Mouse (Mus musculus): ENCODE measurements around the gene Asrgl1.
A peak's percentile ranks its signal among the peaks of the same experiment; 100 is the strongest.
"Not testable (repeated sequence)": the region's sequence is repeated elsewhere in the genome, so short reads cannot be mapped to it uniquely, and the experiment has no call there.

The Asrgl1 gene

DNA sequence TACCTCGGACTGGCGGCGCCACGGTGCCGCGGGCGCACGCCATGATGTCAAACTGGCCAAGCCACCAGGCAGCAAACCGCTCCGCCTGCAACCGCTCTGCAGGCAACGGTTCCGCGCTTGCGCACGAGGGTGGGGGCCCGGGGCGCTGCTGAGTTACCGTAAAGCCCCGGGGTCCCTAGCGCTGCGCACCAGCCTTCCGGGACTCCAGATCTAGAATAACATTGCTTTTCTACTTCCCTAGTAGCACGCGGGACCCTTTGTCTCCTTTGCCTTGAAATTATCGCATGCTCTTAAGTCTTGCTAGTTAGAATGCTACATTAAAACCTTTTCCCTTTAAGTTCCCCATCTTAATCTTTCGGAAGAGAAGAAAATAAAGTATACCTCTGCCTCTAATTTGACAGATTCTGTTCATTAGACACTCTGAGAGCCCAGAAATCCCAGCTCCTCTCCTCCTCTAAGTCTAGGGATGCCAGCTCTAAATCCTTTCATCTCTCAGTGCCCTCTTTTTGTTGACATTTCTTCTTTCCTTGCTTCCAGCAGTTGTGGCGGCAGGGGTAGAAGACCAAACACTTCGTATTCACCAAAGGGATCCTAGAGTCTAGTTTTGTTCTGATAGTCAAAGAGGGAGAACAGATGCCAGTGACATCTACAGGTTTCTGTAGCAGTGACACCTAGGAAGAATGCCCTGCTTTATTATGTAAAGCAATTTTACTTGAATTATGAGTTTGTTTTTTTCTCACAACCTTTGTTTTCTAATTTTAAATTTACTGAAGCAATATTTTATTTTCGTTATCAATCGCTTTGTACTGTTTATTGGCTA is at the start of gene Asrgl1:
Gene Asrgl1, minus strand, starts transcription at position 125 of the 820 bp plus-strand sequence.
- DNase-seq (ENCODE audit: low read depth, low spot score): peak; percentile 79

DNA sequence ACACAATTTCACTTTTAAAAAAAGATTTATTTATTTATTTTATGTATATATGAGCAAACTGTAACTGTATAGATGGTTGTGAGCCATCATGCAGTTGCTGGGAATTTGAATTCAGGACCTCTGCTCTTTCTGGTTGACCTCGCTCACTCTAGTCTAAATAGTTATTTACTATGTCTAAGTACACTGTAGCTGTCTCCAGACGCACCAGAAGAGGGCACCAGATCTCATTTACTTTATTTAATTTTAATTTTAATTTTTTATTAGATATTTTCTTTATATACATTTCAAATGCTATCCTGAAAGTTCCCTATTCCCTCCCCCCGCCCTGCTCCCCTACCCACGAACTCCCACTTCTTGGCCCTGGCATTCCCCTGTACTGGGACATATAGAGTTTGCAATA is 10.8 kb upstream of the Asrgl1 start:
- DNase-seq (ENCODE audit: low read depth, low spot score): no peak

DNA sequence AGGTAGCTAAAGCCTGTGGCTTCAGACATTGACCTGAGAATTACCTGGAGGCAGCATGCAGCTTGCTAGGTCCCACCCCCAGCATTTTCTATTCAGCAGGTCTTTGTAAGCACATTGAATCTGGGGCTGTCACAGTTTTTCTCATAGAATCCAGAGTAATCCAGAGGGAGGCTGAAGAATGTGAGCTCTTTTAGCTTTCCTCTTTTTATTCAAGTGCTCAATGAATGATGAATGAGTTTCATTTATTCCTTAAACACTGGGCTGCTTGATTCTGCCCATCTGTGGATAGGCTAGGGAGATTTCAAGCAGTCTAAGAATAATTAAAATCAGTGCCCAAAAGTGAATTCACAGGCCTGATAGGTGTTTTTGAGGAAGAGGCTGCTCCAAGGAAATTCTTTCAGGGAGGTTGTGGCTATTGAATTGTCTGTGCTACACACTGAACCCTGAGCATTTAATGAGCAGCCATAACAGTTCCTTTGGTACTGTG is 8.2 kb upstream of the Asrgl1 start:
- no peak for DNase-seq (ENCODE audit: low read depth, low spot score)

DNA sequence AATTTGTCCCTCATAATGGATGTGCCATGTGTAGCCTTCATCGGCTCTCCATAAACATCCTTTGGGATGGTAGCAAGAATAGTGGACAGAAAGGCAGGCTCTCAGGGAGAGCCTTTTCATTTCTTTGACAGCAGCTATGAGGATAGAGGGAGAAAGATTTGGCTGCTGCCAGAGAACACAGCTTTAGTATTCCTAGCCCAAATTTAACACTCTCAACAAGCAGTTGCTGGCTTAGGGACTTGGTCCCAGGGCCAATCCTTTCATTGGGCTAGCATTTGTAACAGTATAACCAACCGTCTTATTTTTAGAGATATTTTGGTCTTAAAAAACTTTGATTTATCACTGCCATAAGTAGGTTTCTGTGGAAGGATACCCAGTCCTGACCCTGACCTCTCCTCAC is 7.8 kb upstream of the Asrgl1 start:
- DNase-seq (ENCODE audit: low read depth, low spot score): no peak

DNA sequence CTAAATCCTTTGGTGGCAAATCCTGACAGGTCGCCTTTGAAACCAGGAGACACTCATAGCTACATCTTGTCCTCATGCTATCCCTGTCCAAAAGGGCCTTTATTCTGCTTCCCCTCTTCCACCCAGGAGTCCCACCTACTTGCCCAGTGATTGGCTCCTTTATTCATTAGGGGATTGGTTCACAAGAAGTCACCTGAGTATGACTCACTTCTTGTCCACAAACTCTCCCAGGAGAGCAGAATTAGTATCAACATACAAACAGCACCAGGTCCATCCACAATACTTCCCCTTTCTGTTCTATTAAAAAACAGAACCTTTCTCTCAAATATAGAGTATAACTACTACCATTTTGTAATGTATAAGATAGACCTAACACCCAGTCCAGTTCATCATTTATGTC is 4.9 kb upstream of the Asrgl1 start:
- DNase-seq (ENCODE audit: low read depth, low spot score): not testable (repeated sequence)

DNA sequence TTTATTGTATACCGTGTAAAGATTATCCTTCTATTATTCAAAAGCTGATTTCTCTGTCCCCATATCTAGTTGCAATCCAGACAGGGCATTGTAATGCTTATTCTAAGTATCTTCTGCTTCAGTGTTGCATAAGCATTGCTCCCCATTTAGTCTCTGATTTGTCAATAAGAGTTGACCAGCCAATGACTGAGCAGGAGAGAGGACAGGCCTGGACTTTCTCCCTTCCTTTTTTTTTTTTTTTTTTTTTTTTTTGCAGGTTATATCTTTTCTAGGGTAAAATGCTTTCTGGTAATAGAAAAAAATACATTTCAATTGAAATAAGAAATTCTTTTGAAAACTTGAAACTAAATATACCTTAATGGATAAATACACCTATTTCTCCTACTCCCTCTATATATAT is 1.7 kb upstream of the Asrgl1 start:
- DNase-seq (ENCODE audit: low read depth, low spot score): no peak

DNA sequence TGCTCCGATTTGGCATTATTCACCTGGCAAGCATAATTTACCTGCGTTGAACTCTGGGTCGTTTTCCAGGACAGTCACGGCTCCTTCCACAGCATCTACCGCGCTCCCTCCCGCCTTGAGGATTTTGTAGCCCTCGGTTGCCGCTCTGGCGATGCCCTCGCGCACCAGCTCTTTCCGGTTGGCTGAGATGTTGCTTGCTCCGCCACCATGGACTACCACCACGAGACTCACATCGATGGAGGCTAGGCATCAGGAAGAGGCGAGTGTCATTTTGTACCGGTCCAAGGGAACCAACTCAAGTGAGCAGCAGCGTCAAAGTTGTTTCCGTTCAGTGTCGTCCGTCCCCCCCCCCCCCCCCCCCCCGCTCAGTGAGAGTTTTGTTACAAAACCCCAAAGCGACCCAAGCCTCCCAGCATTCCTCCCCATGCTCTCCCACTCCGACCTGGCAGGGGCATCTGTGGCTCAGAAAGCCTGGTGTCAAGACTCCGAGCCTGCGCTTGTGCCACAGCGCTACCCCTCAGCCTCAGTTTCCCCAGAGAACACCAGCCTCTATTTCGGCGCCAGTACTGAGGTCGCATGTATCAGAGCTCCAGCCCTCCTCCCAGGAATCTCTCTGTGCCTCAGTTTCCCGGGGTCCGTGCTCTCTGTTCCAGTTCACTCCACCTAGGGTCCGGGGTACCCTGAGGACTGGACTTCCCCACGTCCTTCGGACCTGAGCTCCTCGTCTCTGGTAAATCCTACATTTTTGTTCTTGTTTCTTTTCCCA is 507 bp downstream of the Asrgl1 start:
- DNase-seq (ENCODE audit: low read depth, low spot score): no peak

DNA sequence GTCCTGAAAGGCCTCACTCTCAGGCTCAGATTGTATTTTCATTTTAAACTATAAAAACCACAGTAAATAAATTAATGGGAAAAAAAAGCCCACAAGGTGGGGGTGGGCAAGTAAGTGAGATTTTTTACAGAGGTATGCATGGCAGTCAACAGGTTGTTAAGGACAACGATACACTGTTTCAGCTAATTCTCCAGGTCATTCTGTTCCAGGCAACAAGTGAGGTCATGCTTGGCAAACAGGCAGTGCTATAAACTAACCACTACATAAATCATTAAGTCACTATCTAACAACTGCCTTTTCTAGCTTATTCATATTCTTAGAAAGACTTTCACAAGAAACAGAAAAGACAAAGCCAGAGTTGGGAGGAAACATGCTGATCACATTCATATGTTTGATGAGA is 5.4 kb downstream of the Asrgl1 start:
- DNase-seq (ENCODE audit: low read depth, low spot score): no peak

DNA sequence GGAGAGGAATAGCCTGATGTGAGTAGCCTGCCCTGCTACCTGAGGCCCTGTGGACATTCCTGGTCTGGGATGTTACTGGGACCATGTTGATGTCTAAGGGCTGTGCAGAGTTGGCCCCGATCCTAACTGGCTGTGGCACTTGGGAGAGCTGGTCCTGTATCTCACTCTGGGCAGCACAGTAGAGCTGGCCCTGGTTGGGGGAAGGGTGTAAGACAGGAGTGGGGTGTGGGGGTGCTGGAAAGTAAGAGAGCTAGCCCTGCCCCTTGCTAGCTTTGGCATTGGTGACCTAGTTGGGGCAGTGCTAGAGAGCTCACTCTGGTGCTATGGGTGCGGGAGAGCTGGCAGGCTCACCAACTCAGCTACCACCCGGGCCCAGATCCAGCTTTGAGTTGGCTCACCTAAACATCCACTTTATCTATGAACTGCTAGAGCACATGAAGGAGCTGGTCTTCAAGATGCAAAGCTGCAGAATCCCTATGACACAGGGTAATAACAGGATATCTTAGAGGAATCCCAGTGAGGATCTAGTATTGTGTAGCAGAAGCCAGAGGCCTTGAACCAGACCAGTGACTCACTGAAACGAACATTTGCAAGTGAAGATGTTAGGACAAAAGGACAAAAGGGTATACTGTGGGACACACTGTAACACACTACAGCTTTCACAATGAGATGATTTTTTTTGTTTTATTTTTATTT is 6.8 kb downstream of the Asrgl1 start:
- DNase-seq (ENCODE audit: low read depth, low spot score): no peak

DNA sequence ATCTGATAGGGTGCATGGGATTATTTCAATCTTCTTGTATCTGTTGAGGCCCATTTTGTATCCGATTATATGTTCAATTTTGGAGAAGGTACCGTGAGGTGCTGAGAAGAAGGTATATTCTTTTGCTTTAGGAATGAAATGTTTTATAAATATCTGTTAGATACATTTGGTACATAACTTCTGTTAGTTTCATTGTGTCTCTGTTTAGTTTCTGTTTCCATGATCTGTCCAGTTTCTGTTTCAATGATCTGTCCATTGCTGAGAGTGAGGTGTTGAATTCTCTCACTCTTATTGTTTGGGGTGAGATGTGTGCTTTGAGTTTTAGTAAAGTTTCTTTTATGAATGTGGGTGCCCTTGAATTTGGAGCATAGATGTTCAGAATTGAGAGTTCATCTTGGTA is 11.4 kb downstream of the Asrgl1 start:
- not testable (repeated sequence) for DNase-seq (ENCODE audit: low read depth, low spot score)

DNA sequence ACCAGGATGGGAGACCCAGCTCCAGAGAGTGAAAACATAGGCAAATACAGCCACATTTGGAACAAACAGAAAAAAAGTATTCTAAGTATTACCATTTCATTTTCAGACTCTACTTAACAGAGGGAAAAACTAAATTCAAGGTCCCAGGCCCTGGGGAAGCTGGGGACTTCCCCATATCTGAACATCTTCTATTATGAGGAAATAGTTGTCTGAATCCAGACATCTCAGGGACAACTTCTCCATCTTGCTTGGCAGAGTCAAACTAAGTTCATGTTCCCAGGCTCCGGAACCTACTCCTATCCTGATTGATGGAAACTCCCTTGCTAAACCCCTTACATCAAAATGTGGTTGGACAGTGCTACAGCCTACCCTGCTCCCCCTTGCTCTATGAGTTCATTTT is 13.0 kb downstream of the Asrgl1 start:
- DNase-seq (ENCODE audit: low read depth, low spot score): no peak

DNA sequence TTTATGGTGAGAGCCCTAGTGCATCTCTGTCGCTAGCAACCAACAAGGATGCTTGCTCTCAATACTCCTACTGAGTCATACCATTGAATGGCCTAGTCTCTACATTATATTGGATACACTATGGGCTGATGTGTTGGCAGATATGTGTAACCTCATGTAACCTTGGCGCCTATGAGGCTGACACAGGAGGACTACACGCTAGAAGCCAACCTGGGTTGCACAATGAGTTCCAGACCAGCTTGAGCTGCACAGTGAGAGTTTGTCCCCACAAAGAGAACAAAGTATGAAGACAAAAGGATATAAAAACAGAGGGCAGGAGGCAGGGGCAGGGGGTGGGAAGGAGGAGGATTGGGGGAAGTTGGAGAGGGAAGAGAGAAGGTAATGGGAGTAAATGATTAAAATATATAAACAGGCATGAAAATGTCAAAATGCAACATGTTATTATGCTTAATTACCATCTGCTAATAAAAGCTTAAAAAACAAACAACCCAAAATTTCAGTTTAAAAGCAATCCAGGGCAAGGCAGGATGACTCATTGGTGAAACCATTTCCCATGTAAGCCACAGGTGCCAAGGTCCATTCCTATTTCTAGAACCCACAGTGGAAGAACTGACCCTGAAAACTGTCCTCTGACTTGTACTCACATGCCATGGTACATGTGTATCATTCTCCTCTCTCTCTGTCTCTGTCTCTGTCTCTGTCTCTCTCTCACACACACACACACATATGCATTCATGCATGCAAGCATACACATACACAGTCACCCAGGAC is 15.6 kb downstream of the Asrgl1 start:
- DNase-seq (ENCODE audit: low read depth, low spot score): no peak

DNA sequence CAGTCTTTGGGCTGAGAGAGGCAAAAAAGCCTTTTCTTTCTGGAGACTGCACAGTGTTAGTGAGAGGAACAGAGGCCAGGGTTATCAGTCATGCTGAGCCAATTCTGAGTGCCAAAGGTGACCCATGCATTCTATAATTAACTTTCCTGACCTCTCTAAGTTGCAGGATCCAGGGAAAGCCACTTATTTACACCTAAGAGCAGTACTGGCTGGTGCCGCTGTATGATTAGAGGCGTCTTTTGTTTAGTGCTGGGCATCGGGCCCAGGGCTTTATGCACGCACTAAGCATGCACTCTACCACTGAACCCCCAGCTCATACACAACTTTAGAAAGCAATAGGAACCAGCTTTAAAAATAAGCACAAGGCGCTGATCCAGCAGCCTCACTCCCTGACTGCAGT is 18.2 kb downstream of the Asrgl1 start:
- DNase-seq (ENCODE audit: low read depth, low spot score): no peak

DNA sequence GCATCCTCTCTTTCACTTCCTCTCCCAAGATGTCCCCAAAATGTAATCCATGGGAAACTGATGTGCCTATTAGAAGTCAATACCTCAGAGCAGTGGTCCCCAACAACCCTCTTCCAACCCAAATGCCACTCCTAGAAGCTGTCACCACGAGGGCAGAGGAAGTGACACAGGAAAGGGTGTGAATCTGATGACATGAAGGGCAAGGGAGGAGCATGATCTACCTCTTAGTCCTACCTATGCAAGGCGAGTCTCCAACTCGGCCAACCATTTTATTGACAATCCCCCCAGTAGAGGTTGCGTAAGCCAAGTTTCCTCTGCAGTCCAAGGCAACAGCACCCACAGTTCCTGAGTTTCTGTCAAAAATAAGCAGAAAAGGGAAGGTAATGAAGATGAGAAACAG is 19.2 kb downstream of the Asrgl1 start:
- no peak for DNase-seq (ENCODE audit: low read depth, low spot score)

DNA sequence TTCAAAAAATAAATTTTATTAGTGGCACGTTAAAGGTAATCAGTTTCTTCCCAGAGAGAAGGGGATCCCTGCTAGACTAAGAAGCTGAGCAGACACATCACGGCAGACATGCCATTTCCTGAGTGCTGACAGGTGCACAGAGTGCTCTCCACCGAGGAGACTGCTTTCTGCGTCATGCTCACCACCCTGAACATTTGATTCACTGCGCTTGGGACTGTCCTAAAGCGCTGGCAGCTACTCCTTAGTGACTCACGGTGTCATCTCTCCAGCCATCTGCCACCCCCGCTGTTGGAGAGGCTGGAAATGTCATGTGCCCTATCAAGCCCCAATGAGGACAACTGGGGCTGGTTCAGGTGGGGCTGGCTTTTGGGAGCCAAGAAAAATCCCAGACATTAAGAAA is 23.4 kb downstream of the Asrgl1 start:
- no peak for DNase-seq (ENCODE audit: low read depth, low spot score)

DNA sequence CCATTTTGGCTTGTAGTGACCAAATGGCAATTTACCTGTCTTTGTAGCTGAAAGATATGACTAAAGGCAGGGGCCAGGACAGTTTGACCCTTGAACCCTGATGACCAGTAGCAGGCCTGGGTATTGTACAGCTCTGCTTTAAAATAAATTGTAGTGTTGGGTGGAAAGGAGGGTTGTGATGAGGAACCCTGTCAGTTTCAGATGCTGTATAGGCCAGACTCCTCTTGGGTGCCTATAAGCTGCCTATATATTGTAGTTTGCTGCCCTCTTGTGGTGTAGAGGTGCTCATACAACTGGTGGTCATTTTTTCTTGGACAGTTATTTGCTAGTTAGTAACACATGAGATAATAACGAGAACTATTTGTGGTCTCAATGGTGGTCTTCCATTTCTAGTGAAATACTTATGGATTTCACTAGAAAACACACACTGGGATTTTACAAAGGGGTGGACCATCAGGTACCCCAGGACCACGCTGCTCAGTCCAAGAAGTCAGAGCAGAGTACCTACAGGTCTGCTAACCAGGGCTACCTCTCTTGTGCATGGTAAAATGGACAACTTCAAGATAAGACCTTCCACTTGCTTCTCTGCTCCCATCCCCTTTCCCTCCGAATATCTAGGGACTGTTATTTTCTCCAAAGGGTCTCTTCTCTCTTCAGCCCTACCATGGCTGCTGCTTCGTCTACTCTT is 25.1 kb downstream of the Asrgl1 start:
- peak; percentile 33 for DNase-seq (ENCODE audit: low read depth, low spot score)

DNA sequence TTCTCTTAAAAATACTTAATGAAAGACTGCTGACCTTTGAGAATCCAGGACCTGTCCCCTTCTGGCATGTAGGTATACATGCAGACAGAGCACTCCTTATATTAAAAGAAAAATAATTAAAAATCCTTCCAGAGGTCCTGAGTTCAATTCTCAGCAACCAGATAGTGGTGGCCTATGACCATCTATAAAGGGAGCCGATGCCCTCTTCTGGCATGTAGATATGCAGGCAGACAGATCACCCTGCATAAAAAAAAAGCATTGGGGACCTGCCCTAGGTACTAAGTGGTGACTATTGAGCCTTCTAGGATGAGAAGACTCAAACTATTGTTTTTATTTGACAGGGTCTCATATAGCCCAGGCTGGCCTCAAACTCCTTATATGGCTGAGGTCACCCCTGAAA is 26.9 kb downstream of the Asrgl1 start:
- DNase-seq (ENCODE audit: low read depth, low spot score): no peak

DNA sequence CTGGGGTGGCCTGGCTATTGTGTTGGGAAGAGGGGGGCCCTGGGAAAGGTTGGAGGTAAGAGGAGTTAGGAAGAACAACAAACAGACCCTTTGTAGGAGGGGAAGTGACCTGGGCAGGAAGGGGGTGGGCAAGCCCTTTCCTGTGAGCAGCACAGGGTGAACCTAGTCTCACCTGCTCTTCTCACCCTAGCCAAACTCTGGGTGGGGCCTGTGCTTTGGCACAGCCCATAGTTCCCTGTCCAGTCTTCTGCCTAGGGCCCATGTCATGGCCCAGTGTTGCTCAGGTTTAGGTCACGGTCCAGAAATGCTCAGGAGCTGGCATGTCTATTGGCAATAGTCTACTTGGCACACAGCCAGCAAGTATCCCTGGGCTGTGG is 28.1 kb downstream of the Asrgl1 start:
- DNase-seq (ENCODE audit: low read depth, low spot score): no peak

DNA sequence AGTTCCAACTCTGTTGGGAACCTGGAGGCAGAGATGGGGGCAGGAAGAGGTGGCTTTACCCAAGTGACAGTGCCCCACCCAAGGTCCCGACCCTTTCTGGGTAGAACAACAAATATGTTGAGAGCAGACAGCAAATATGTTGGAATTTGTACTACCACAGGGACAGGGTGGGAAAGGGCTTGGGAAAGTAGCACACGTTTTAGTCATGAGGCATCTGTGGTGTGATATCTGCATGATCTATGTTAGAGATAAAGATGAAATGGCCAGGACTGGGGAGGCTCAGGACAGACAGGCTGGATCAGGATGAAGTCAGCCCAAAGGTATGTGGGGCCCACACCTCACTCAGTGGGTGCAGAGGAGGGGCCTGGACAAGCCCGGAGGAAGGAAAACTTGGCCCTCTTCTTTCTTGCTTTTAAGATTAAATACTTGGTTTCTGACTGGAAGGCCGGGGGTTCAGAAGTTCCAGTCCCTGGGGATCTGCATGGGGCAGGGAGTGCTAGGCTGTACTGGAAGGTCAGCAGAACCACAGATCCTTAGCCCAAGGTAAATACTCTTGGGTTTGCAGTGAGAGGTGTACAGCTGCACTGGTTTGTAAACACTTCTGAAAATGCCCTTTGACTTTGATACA is 28.6 kb downstream of the Asrgl1 start:
- no peak for DNase-seq (ENCODE audit: low read depth, low spot score)

DNA sequence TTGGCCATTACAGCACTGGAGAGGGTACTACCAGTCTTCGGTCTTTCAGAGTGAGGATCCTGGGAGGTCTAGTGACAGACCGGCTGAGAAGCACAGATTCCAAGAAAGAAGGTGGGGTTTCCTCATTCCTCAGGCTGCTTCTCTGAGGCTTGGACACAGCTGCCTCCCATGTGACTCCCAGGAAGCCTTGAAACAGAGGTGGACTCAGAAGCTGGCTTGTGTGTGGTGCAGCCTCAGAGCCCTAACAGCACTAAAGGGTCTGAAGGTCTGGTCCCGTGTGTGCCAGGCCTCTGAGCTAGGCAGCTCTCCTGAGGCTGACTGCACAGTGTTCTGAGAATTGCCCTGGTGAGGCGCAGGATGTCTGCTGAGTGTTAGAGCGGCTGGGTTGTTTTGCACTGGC is 29.3 kb downstream of the Asrgl1 start:
- no peak for DNase-seq (ENCODE audit: low read depth, low spot score)

Measured in WW6 (cell line).